Mouse (Mus musculus): ENCODE measurements around the gene Cebpa. TPM values are rescaled to one million over a fixed set of nuclear protein-coding genes. Genes with fewer than 3 reads are reported as not detected.

Cebpa gene
- polyA plus RNA-seq, 1 experiment from 2014 or later: 0.64 TPM

- H3K9ac ChIP-seq (replicated peaks): no peak overlapping the region
- no peaks in the 10 kb centered on the region for H3K9me3 ChIP-seq
- H3K27me3 ChIP-seq: peaks cover 40% of the 10 kb centered on the region
- H3K4me2 ChIP-seq (replicated peaks): no peak overlapping the region
- no peak overlapping the region for H3K4me3 ChIP-seq
- H3K4me1 ChIP-seq: peaks cover 33% of the 10 kb centered on the region
- H3K36me3 ChIP-seq: no peaks in the 10 kb centered on the region
- WGBS: 66% methylated on average over 10 of the region's 10 CpGs
- ATAC-seq (replicated peaks): no peak
- no peak overlapping the region for H3K27ac ChIP-seq (replicated peaks)
Observed at GRCm38 (mm10) chr7:35122401-35123320, 3.6 kb downstream of the Cebpa start.

GRCm38 (mm10) chr7:35123431-35123953, 4.4 kb downstream of the Cebpa start:
- 50% methylated on average over 10 of the region's 10 CpGs for WGBS
- H3K27me3 ChIP-seq: peaks cover 35% of the 10 kb centered on the region
- H3K27ac ChIP-seq (replicated peaks): no peak overlapping the region
- H3K9me3 ChIP-seq: no peaks in the 10 kb centered on the region
- peaks cover 25% of the 10 kb centered on the region for H3K4me1 ChIP-seq
- H3K4me2 ChIP-seq (replicated peaks): no peak overlapping the region
- no peak overlapping the region for H3K9ac ChIP-seq (replicated peaks)
- no peak for ATAC-seq (replicated peaks)
- H3K36me3 ChIP-seq: no peaks in the 10 kb centered on the region
- no peak overlapping the region for H3K4me3 ChIP-seq

- no peaks in the 10 kb centered on the region for H3K9me3 ChIP-seq
- no peak overlapping the region for H3K4me2 ChIP-seq (replicated peaks)
- no peak for ATAC-seq (replicated peaks)
- no peak overlapping the region for H3K4me3 ChIP-seq
- WGBS: 45% methylated on average over 5 of the region's 5 CpGs
- no peak overlapping the region for H3K9ac ChIP-seq (replicated peaks)
- peaks cover 33% of the 10 kb centered on the region for H3K27me3 ChIP-seq
- H3K27ac ChIP-seq (replicated peaks): peak overlapping the region; percentile 29; the same call in 1 of the 2 replicates
- no peaks in the 10 kb centered on the region for H3K36me3 ChIP-seq
- H3K4me1 ChIP-seq: peaks cover 20% of the 10 kb centered on the region
Observed at GRCm38 (mm10) chr7:35124216-35124615, 5.1 kb downstream of the Cebpa start.

GRCm38 (mm10) chr7:35124745-35125144, 5.7 kb downstream of the Cebpa start:
- H3K9ac ChIP-seq (replicated peaks): no peak overlapping the region
- no peaks in the 10 kb centered on the region for H3K36me3 ChIP-seq
- no peak for ATAC-seq (replicated peaks)
- no peak overlapping the region for H3K27ac ChIP-seq (replicated peaks)
- no peaks in the 10 kb centered on the region for H3K9me3 ChIP-seq
- H3K4me3 ChIP-seq: no peak overlapping the region
- peaks cover 28% of the 10 kb centered on the region for H3K27me3 ChIP-seq
- H3K4me2 ChIP-seq (replicated peaks): no peak overlapping the region
- 64% methylated on average over 6 of the region's 6 CpGs for WGBS
- peaks cover 17% of the 10 kb centered on the region for H3K4me1 ChIP-seq

- H3K9me3 ChIP-seq: no peaks in the 10 kb centered on the region
- H3K4me2 ChIP-seq (replicated peaks): no peak overlapping the region
- no peak overlapping the region for H3K9ac ChIP-seq (replicated peaks)
- 83% methylated on average over 5 of the region's 5 CpGs for WGBS
- H3K27ac ChIP-seq (replicated peaks): no peak overlapping the region
- H3K36me3 ChIP-seq: no peaks in the 10 kb centered on the region
- H3K27me3 ChIP-seq: peaks cover 15% of the 10 kb centered on the region
- ATAC-seq (replicated peaks): no peak
- no peak overlapping the region for H3K4me3 ChIP-seq
- H3K4me1 ChIP-seq: peaks cover 7% of the 10 kb centered on the region
Observed at GRCm38 (mm10) chr7:35125971-35126370, 6.9 kb downstream of the Cebpa start.

GRCm38 (mm10) chr7:35127001-35127400, 7.9 kb downstream of the Cebpa start:
- no peak overlapping the region for H3K4me3 ChIP-seq
- peaks cover 7% of the 10 kb centered on the region for H3K4me1 ChIP-seq
- H3K36me3 ChIP-seq: no peaks in the 10 kb centered on the region
- no peak overlapping the region for H3K4me2 ChIP-seq (replicated peaks)
- H3K27ac ChIP-seq (replicated peaks): no peak overlapping the region
- 59% methylated on average over 10 of the region's 10 CpGs for WGBS
- no peak overlapping the region for H3K9ac ChIP-seq (replicated peaks)
- no peaks in the 10 kb centered on the region for H3K9me3 ChIP-seq
- no peak for ATAC-seq (replicated peaks)
- H3K27me3 ChIP-seq: peaks cover 7% of the 10 kb centered on the region; the same call in 1 of the 2 replicates

GRCm38 (mm10) chr7:35127721-35128120, 8.6 kb downstream of the Cebpa start:
- Histone ChIP-seq H3K27ac (replicated peaks) (no peak overlapping the region), H3K4me2 (replicated peaks) (no peak overlapping the region), H3K9ac (replicated peaks) (no peak overlapping the region), H3K27me3 (peaks cover under 1% of the 10 kb centered on the region; the same call in 1 of the 2 replicates), H3K4me3 (no peak overlapping the region), H3K4me1 (peaks cover 7% of the 10 kb centered on the region), H3K36me3 (no peaks in the 10 kb centered on the region), H3K9me3 (no peaks in the 10 kb centered on the region)
- ATAC-seq (replicated peaks): no peak
- 31% methylated on average over 6 of the region's 6 CpGs for WGBS

- Histone ChIP-seq H3K4me2 (replicated peaks) (no peak overlapping the region), H3K27me3 (no peaks in the 10 kb centered on the region), H3K36me3 (no peaks in the 10 kb centered on the region), H3K9me3 (no peaks in the 10 kb centered on the region), H3K4me1 (0 out of 2 replicates have a peak, but pooled peaks cover 3% of the 10 kb centered on the region), H3K4me3 (no peak overlapping the region), H3K27ac (replicated peaks) (no peak overlapping the region), H3K9ac (replicated peaks) (no peak overlapping the region)
- ATAC-seq (replicated peaks): no peak
- WGBS: 61% methylated on average over 17 of the region's 17 CpGs
Observed at GRCm38 (mm10) chr7:35128677-35129567, 9.8 kb downstream of the Cebpa start.

GRCm38 (mm10) chr7:35130059-35130738, 11.1 kb downstream of the Cebpa start:
- Histone ChIP-seq H3K27me3 (no peaks in the 10 kb centered on the region), H3K4me3 (no peak overlapping the region), H3K27ac (replicated peaks) (no peak overlapping the region), H3K9me3 (no peaks in the 10 kb centered on the region), H3K4me2 (replicated peaks) (no peak overlapping the region), H3K36me3 (no peaks in the 10 kb centered on the region), H3K4me1 (peaks cover 3% of the 10 kb centered on the region; the same call in 1 of the 2 replicates), H3K9ac (replicated peaks) (no peak overlapping the region)
- 80% methylated on average over 13 of the region's 13 CpGs for WGBS
- no peak for ATAC-seq (replicated peaks)

GRCm38 (mm10) chr7:35130888-35131287, 11.8 kb downstream of the Cebpa start:
- H3K36me3 ChIP-seq: no peaks in the 10 kb centered on the region
- no peak overlapping the region for H3K4me2 ChIP-seq (replicated peaks)
- H3K27me3 ChIP-seq: no peaks in the 10 kb centered on the region
- no peak overlapping the region for H3K9ac ChIP-seq (replicated peaks)
- H3K4me3 ChIP-seq: no peak overlapping the region
- no peak overlapping the region for H3K27ac ChIP-seq (replicated peaks)
- no peak for ATAC-seq (replicated peaks)
- no peaks in the 10 kb centered on the region for H3K9me3 ChIP-seq
- peaks cover 3% of the 10 kb centered on the region; the same call in 1 of the 2 replicates for H3K4me1 ChIP-seq
- 93% methylated on average over 5 of the region's 5 CpGs for WGBS

- WGBS: 95% methylated on average over 9 of the region's 9 CpGs
- peaks cover 3% of the 10 kb centered on the region; the same call in 1 of the 2 replicates for H3K4me1 ChIP-seq
- H3K4me3 ChIP-seq: no peak overlapping the region
- no peak for ATAC-seq (replicated peaks)
- H3K27me3 ChIP-seq: no peaks in the 10 kb centered on the region
- H3K4me2 ChIP-seq (replicated peaks): no peak overlapping the region
- no peak overlapping the region for H3K27ac ChIP-seq (replicated peaks)
- H3K9me3 ChIP-seq: no peaks in the 10 kb centered on the region
- H3K9ac ChIP-seq (replicated peaks): no peak overlapping the region
- H3K36me3 ChIP-seq: no peaks in the 10 kb centered on the region
Observed at GRCm38 (mm10) chr7:35131601-35132000, 12.5 kb downstream of the Cebpa start.

Data from forebrain, embryonic 15.5 days (tissue).